Mouse (Mus musculus): ENCODE results near the gene Enpep.

Enpep gene

GRCm38 (mm10) chr3:129256283-129256682, 76.2 kb downstream of the Enpep start:
- in situ Hi-C loops (cut with MboI, MseI), result loop anchor here in 1 of 2 experiments (10.0 kb wide), 1 partner anchor 1219 kb away; no protein-coding TSS in a partner anchor

DNA sequence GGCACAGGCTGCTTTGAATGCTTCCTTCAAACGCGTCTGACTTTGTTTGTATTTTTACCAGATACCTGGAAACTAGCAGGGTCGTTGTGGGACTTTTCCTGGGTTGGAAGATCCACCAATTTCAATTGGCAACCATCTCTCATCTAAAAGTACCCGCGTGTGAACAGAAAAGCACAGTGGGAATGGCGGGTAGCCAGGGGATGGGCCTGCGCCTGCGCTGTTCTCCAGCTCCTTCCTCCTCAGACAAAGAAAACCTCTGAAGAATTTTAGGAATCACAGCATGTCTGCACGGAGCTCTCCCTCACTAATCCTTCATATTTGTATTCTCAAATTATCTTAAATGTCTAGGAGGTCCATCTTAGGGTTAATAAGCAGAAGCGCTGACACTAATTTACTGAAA, 78.3 kb downstream of the Enpep start:
- in situ Hi-C loops (cut with MboI, MseI), result loop anchor here in 1 of 2 experiments (10.0 kb wide), 1 partner anchor 1221 kb away; no protein-coding TSS in a partner anchor

DNA sequence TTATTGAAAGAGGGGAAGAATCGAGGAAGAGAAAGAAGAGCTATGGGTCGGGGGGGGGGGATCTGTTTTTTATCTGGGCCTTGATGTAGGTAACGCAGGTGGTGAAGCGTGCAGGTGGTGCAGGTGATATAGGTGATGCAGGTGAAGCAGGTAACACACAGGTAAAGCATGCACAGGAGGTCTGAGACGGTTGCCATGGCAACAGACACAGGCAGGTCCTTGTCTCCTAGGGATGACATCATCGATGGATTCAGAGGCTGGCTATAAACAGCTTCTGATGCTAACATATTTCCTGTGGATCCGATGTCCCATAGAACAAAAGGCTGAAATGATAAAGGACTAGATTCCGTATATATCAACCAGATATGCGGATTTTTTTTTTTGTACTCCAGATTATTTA, 81.5 kb downstream of the Enpep start:
- in situ Hi-C loops (cut with MboI, MseI), result loop anchor here in 1 of 2 experiments (10.0 kb wide), 1 partner anchor 1224 kb away; no protein-coding TSS in a partner anchor

GRCm38 (mm10) chr3:129238664-129239258, 93.8 kb downstream of the Enpep start:
- in situ Hi-C loops (cut with MboI, MseI), result loop anchor here in 1 of 2 experiments (5.0 kb wide), 1 partner anchor 66 kb away; no protein-coding TSS in a partner anchor

- in situ Hi-C loops (cut with MboI, MseI), result loop anchor here in 1 of 2 experiments (5.0 kb wide), 1 partner anchor 66 kb away; no protein-coding TSS in a partner anchor
These were observed 94.5 kb downstream of the Enpep start for GRCm38 (mm10) chr3:129238010-129238409.

DNA sequence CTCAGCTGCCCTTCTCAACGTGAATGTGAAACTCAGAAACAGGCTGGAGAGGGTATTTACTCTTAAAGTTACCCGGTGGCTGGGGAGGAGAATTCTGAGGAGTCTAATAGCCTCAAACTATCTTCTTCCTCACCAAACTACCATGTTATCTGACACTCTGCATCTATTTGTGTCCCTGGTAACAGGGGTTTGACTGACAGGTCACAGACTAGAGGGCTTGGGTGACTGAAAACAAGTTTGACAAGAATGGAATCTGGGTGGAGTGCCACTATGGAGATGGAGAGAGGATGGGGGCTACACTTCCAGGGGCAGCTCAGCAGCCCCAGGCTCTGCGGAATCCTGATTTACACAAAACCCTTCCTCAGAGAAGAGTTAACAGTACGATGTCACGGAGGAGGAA, 105.2 kb downstream of the Enpep start:
- in situ Hi-C loops (cut with MboI, MseI), result no loop called here

DNA sequence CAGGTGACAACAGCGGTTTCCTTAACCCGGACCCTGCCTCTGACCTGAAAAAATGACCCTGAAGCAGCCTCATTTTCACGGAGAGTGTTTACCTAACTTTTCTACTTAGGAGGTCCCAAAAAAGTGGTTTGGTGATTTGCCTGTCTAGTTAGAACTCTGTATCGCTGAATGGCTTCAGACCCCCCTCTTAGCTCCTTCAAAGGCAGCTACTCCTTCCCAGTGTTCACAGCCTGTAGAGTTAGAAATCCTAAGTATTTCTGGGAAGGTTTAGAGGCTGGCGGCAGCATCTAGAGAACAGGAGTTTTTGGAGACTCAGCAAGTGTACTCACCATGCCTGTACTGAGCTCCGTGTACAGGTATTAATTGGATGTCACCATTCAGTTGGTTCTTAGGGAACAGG, 105.8 kb downstream of the Enpep start:
- in situ Hi-C loops (cut with MboI, MseI), result no loop called here

DNA sequence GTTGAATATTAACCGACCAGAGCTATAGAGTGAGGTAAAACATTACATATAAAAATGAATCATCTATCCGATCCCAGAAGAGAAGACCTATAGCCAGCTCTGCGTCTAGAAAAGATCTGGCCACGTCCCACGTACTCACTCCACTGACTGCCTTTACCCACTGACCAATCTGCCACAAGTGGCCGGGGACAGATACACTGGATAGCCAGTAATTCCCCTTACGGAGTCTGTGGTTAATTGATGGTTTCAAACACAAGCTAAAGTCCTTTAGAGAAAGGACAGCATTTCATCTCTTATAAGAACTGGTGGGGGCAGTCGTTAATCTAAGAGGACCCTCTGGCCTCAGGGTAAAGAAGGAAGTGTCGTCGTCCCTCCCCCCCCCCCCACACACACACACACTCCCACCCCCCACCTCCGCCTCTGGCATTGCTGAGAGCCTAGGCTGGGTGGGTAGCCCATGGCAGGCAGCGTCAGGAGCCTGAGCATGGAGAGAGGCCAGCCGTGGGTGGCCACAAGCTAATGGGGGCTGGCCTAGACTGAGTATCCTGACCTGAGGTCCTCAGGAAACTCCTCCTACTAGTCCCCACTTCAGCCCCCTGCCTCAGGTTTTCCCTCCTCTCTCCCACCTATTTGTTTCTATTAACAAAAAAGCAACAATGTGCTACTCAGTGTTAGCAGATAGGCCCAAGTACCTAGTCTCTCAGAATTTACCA, 106.8 kb downstream of the Enpep start:
- in situ Hi-C loops (cut with MboI, MseI), result no loop called here

DNA sequence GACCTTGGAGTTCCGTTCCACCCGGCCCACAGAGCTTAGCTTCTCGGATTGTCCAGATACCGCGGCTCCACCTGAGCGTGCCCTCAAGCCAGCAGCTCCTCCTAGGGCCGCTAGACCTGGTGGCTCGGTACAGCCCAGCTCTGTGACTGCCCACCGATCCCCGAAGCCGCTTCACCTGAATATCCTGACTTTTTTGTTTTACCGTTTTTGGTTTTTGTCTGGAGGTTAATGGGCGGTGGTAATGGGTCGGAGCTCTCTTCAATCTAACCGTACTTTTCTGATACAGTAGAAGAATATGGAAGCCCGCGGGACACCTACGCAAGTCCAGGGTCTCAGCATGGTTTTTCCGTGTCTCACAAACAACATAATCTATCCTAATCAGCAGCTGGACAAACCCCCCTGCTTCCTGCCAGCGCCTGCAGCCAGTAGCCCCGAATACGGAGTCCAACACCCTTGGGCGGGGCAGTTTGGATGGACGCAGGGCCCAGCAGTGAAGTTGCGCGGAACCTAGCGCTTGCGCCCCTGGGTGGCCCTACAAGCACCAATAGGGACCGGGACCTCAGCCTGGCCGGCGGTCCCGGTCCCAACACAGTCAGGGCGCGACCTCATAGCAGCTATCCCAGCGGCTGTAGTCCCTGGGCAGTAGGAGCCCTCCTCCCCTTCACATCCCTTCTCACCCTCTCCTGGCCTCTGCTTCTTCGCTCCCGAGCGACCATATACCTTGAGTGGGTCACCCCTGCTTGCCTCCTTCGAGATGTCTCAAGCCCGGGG, 107.5 kb downstream of the Enpep start:
- in situ Hi-C loops (cut with MboI, MseI), result loop anchor here (25.0 kb wide), 2 partner anchors 1388 to 1588 kb away; partner anchors contain the start of genes Ap1ar (in 1 of the 2) and Neurog2 (in 1 of the 2)

- in situ Hi-C loops (cut with MboI, MseI), result loop anchor here (25.0 kb wide), 2 partner anchors 1387 to 1587 kb away; partner anchors contain the start of genes Ap1ar (in 1 of the 2) and Neurog2 (in 1 of the 2)
These were observed 108.3 kb downstream of the Enpep start for GRCm38 (mm10) chr3:129223964-129224805.

- in situ Hi-C loops (cut with MboI, MseI), result loop anchor here (25.0 kb wide), 2 partner anchors 1386 to 1586 kb away; partner anchors contain the start of genes Ap1ar (in 1 of the 2) and Neurog2 (in 1 of the 2)
These were observed 109.1 kb downstream of the Enpep start for GRCm38 (mm10) chr3:129223401-129223800.

DNA sequence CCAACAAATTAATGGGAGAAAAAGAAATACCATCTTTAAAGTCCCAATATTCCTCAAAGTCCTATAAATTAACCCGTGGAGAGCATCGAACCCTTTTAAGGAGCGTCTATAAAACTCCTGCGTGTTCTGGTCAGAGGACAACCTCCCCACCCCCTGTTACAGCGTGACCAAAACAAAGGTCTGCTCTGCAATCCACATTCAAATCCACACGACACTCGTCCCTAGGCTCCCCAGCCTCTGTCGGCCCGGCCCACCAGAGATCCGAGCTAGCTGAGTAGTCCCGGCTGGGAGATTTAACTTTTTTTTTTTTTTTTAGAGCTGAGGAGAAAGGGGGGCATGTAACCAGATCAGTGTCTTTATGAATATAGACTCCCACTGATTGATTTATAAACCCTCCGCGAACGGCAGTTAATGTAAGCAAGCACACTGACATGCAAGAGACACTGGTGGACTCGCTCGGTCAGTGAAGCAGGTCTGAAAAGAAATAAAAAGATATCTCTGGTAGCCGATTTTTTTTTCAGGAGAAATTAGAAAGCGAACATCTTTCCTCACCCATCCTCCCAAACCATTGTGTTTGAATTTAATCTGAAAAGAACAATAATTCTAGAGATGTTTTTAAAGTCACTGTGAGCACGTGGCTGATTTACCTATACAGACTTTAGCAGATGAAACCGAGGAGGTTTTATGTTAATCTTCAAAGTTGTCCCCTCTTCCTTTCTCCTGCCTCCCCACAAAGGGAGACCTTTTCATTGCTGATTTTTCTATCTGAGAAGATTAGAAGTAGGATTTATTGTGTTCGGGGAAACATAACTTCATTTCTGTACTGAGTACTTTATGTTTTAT, 109.9 kb downstream of the Enpep start:
- in situ Hi-C loops (cut with MboI, MseI), result loop anchor here (25.0 kb wide), 2 partner anchors 1385 to 1585 kb away; partner anchors contain the start of genes Ap1ar (in 1 of the 2) and Neurog2 (in 1 of the 2)

DNA sequence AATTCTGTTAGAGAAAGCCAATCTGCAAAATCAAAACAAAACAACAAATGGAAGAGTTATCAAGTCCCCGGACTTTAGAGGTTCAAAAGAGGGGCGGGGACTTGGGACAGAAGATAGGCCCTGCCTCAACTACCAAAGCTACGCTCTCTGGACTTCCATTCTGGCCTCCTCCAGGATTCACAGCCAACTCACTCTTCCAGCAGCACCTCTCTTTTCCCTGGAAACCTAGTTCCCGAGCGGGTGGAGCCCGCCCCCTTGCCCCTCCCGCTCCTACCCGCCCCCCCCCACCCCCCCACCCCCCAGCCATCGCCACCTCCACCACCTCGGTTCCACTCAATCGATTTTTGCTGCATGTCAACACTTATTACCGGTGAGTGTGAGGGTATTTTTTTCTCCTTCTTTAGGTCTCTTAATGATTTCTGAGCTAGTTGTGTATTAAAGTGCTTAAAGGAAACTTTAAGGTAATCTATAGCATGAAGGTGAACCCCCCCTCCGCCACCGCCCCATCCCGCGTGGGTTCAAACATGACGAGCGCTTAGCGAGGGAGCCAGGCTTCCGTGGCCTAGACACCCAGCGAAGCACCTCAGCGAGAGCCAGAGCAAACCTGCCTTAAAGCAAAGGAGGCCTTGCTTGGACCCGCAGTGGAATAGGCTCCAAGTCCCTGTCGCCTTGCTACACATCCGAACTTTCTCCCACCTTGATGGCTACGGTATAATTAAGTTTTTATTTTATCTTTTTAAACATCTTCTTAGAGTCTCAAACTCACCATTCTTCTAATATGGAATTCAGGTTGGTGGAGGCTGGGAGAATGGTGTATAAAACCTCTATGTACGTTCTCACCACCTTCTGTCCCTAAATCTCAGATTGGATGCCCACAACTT, 110.9 kb downstream of the Enpep start:
- in situ Hi-C loops (cut with MboI, MseI), result loop anchor here (25.0 kb wide), 2 partner anchors 1384 to 1584 kb away; partner anchors contain the start of genes Ap1ar (in 1 of the 2) and Neurog2 (in 1 of the 2)

GRCm38 (mm10) chr3:129220681-129221379, 111.7 kb downstream of the Enpep start:
- in situ Hi-C loops (cut with MboI, MseI), result loop anchor here (25.0 kb wide), 2 partner anchors 1384 to 1584 kb away; partner anchors contain the start of genes Ap1ar (in 1 of the 2) and Neurog2 (in 1 of the 2)

DNA sequence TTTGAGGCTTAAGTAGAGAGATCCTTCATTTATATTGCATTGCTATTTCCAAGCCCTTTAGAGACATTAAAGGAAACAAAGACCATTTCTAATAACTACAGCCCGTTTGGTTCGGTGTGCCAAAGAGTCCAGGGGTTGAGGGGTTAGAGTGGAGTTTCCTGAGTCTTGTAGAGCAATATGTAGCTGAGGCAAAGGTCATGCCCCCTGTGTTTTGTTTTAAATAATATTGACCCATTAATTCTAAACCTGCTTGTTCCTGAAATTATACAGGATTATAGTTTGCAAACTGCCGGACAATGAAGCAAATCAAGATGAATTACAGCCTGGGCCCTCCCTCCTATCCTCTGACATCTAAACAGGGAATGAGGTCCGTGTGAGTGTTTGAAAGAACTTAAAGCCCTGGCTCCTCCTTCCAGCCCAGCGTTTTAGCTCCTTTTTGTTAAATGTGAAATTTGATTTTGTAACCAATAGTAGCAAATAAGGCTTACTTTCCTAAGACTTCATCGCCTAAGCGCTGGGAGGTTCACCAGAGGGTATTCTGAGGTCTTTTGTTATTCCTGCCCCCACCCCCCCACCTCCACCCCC, 112.3 kb downstream of the Enpep start:
- in situ Hi-C loops (cut with MboI, MseI), result loop anchor here (25.0 kb wide), 2 partner anchors 1383 to 1583 kb away; partner anchors contain the start of genes Ap1ar (in 1 of the 2) and Neurog2 (in 1 of the 2)
